Mouse (Mus musculus): Measurements from ENCODE around the gene Pamr1.

Pamr1 gene

GRCm38 (mm10) chr2:102549611-102550266 lies at the start of gene Pamr1:
TSS of gene Pamr1 (plus strand) at chr2:102550012.
- DNase-seq (ENCODE audit: low spot score in 2 of 2) = peak in 1 of 2 experiments; percentile 8

GRCm38 (mm10) chr2:102507633-102508032 lies 42.2 kb upstream of the Pamr1 start:
- DNase-seq (ENCODE audit: low spot score in 2 of 2) = no peak

GRCm38 (mm10) chr2:102508154-102508553 lies 41.7 kb upstream of the Pamr1 start:
- no peak for DNase-seq (ENCODE audit: low spot score in 2 of 2)

- DNase-seq (ENCODE audit: low spot score in 2 of 2) = no peak
These were observed 29.9 kb upstream of the Pamr1 start for GRCm38 (mm10) chr2:102519956-102520355.

GRCm38 (mm10) chr2:102527563-102527962 lies 22.2 kb upstream of the Pamr1 start:
- no peak for DNase-seq (ENCODE audit: low spot score in 2 of 2)

GRCm38 (mm10) chr2:102533437-102533836 lies 16.4 kb upstream of the Pamr1 start:
- DNase-seq (ENCODE audit: low spot score in 2 of 2) = no peak

- DNase-seq (ENCODE audit: low spot score in 2 of 2) = no peak
These were observed 13.0 kb upstream of the Pamr1 start for GRCm38 (mm10) chr2:102536766-102537165.

- no peak for DNase-seq (ENCODE audit: low spot score in 2 of 2)
These were observed 9.2 kb upstream of the Pamr1 start for GRCm38 (mm10) chr2:102540438-102541230.

GRCm38 (mm10) chr2:102541404-102542125 lies 8.2 kb upstream of the Pamr1 start:
- DNase-seq (ENCODE audit: low spot score in 2 of 2) = peak in 1 of 2 experiments; percentile 17

GRCm38 (mm10) chr2:102543961-102544719 lies 5.7 kb upstream of the Pamr1 start:
- DNase-seq (ENCODE audit: low spot score in 2 of 2) = peak in 1 of 2 experiments; percentile 19

- DNase-seq (ENCODE audit: low spot score in 2 of 2) = no peak
These were observed 1.2 kb downstream of the Pamr1 start for GRCm38 (mm10) chr2:102550910-102551582.

GRCm38 (mm10) chr2:102551594-102551993 lies 1.8 kb downstream of the Pamr1 start:
- DNase-seq (ENCODE audit: low spot score in 2 of 2) = no peak

- peak in 1 of 2 experiments; percentile 9 for DNase-seq (ENCODE audit: low spot score in 2 of 2)
These were observed 2.3 kb downstream of the Pamr1 start for GRCm38 (mm10) chr2:102552095-102552537.

- DNase-seq (ENCODE audit: low spot score in 2 of 2) = no peak
These were observed 7.3 kb downstream of the Pamr1 start for GRCm38 (mm10) chr2:102557085-102557484.

- no peak for DNase-seq (ENCODE audit: low spot score in 2 of 2)
These were observed 9.2 kb downstream of the Pamr1 start for GRCm38 (mm10) chr2:102558965-102559364.

- DNase-seq (ENCODE audit: low spot score in 2 of 2) = no peak
These were observed 14.0 kb downstream of the Pamr1 start for GRCm38 (mm10) chr2:102563848-102564247.

- peak in 1 of 2 experiments; percentile 33 for DNase-seq (ENCODE audit: low spot score in 2 of 2)
These were observed 29.4 kb downstream of the Pamr1 start for GRCm38 (mm10) chr2:102579248-102579647.

GRCm38 (mm10) chr2:102589977-102590376 lies 40.2 kb downstream of the Pamr1 start:
- peak in 1 of 2 experiments; percentile 51 for DNase-seq (ENCODE audit: low spot score in 2 of 2)

GRCm38 (mm10) chr2:102594535-102594934 lies 44.7 kb downstream of the Pamr1 start:
- no peak for DNase-seq (ENCODE audit: low spot score in 2 of 2)

- DNase-seq (ENCODE audit: low spot score in 2 of 2) = no peak
These were observed 45.8 kb downstream of the Pamr1 start for GRCm38 (mm10) chr2:102595395-102596130.

All from left cerebral cortex, adult 9 months (tissue).